Mouse (Mus musculus): Measurements from ENCODE around the gene Msto1. TPM values are rescaled to one million over a fixed set of nuclear protein-coding genes. Genes with fewer than 3 reads are reported as not detected.
"Not testable (repeated sequence)": the region's sequence is repeated elsewhere in the genome, so short reads cannot be mapped to it uniquely, and the experiment has no call there.

Msto1 gene
- polyA plus RNA-seq, 1 experiment = 21.5 TPM

DNA sequence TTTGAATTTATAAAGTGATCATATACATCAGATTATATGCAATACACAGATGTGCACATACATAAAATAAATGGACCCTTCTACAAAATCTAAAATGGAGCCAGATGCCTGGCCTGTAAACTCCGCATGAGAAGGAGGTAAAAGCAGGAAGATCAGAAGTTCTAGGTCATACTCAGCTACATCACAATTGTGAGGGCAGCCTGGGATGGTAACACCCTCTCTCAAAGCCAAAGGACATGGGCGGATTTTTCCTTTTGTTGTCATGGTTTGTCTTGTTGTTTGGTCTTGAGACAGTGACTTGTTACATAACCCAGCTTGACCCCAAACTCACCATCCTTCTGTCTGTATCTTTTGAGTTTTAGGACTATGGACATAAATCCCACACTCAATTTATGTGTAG, 8.1 kb downstream of the Msto1 start:
- no peak for TF ChIP-seq CTCF (IDR thresholded peaks at IDR 0.05; ENCODE audit: borderline replicate concordance, insufficient read depth, low read length)
- TF ChIP-seq POLR2A (IDR thresholded peaks at IDR 0.05; ENCODE audit: low read depth, low read length) = no peak
- H3K27ac ChIP-seq (ENCODE audit: insufficient read depth, low read length) = no peak overlapping the region
- no peak overlapping the region for H3K4me3 ChIP-seq (ENCODE audit: insufficient read depth, low read length)
- H3K4me1 ChIP-seq (ENCODE audit: control insufficient read depth, insufficient read depth, low read length) = no peaks in the 10 kb centered on the region

DNA sequence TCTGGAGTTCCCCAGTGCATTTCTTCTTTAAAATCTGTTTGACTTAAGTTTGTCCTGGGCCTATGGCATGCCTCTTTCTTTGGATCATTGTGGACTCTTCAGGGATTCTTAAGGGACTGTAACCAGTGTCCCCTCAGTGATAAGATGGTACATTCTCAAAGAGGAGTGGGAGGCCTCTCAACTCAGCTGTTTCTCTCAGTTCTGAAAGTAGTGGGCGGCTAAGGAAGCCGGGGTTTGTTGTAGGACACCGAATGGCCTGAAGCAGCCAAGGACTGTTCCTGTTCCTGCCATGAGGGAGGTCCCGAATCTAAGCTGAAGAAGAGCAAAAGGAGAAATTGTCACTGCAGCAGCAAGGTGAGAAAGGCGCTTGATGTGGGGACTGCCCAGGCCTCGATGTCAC, 8.6 kb downstream of the Msto1 start:
- H3K4me3 ChIP-seq (ENCODE audit: insufficient read depth, low read length) = no peak overlapping the region
- TF ChIP-seq CTCF (IDR thresholded peaks at IDR 0.05; ENCODE audit: borderline replicate concordance, insufficient read depth, low read length) = no peak
- 0 out of 2 replicates have a peak, but pooled peaks have one; percentile 10 for TF ChIP-seq POLR2A (IDR thresholded peaks at IDR 0.05; ENCODE audit: low read depth, low read length)
- H3K4me1 ChIP-seq (ENCODE audit: control insufficient read depth, insufficient read depth, low read length) = no peaks in the 10 kb centered on the region
- no peak overlapping the region for H3K27ac ChIP-seq (ENCODE audit: insufficient read depth, low read length)

DNA sequence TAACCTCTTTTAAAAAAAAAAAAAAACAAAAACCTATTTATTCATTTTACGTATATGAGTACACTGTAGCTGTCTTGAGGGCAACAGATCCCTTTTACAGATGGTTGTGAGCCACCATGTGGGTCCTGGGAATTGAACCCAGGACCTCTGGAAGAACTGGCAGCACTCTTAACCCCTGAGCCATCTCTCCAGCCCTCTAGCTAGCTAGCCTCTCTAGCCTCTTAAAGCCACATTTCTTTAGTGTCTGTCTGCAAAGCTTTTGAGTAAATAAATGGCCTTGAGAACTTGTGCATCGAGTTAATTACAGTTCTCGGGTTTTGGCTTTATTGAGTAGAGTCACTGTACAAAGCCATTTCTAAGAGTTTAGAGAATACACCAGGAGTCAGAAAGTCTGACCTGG, 9.0 kb downstream of the Msto1 start:
- no peak overlapping the region for H3K27ac ChIP-seq (ENCODE audit: insufficient read depth, low read length)
- no peak overlapping the region for H3K4me3 ChIP-seq (ENCODE audit: insufficient read depth, low read length)
- no peaks in the 10 kb centered on the region for H3K4me1 ChIP-seq (ENCODE audit: control insufficient read depth, insufficient read depth, low read length)
- TF ChIP-seq CTCF (IDR thresholded peaks at IDR 0.05; ENCODE audit: borderline replicate concordance, insufficient read depth, low read length) (no peak), POLR2A (IDR thresholded peaks at IDR 0.05; ENCODE audit: low read depth, low read length) (no peak)

DNA sequence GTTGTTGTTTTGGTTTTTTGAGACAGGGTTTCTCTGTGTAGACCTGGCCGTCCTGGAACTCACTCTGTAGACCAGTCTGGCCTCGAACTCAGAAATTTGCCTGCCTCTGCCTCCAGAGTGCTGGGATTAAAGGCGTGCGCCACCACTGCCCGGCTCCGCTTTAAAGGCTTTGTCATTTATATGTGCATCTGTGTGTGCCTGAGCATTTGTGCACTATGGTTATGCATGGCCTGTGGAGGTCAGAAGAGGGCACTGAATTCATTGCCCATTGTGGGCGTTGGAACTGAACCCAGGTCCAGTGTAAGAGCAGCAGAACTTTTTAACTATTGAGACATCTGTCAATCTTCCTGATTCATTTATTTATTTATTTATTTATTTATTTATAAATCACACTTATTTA, 20.8 kb downstream of the Msto1 start:
- H3K27ac ChIP-seq (ENCODE audit: insufficient read depth, low read length); H3K4me1 ChIP-seq (ENCODE audit: control insufficient read depth, insufficient read depth, low read length); H3K4me3 ChIP-seq (ENCODE audit: insufficient read depth, low read length): not testable (repeated sequence)

DNA sequence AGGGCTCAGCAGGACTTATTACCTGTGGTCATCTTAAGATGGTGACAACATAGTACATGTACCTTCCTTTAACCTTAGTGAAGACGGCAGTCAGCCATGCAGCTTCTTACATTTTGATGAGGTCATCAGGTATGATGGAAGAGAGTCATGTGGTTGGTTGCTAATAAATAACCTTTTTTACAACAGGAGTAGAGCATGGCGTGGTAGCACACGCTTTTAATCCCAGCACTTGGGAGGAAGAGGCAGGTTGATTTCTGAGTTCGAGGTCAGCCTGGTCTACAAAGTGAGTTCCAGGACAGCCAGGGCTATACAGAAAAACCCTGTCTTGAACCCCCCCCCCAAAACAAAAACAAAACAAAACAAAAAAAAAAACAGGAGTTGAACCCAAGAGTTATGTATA, 31.3 kb downstream of the Msto1 start:
- H3K4me1 ChIP-seq (ENCODE audit: control insufficient read depth, insufficient read depth, low read length); H3K4me3 ChIP-seq (ENCODE audit: insufficient read depth, low read length); H3K27ac ChIP-seq (ENCODE audit: insufficient read depth, low read length): not testable (repeated sequence)

DNA sequence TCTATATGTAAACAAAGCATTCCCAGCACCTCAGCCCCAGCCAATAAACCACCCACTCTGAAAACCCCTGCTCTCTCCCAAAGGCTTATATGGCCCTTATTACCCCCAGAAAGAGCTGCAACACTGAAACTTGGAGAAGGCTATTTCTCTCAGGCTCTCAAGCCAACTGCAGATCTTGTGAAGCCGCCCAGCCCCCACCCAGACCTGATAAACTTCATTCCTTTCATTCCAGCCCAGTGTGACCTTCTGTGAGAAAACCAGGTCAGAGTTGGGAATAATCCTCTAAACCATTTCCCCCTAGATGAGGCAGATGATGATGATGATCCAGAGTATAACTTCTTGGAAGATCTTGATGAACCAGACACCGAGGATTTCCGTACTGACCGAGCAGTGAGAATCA, 45.4 kb downstream of the Msto1 start:
- H3K27ac ChIP-seq (ENCODE audit: insufficient read depth, low read length); H3K4me1 ChIP-seq (ENCODE audit: control insufficient read depth, insufficient read depth, low read length); H3K4me3 ChIP-seq (ENCODE audit: insufficient read depth, low read length): not testable (repeated sequence)

DNA sequence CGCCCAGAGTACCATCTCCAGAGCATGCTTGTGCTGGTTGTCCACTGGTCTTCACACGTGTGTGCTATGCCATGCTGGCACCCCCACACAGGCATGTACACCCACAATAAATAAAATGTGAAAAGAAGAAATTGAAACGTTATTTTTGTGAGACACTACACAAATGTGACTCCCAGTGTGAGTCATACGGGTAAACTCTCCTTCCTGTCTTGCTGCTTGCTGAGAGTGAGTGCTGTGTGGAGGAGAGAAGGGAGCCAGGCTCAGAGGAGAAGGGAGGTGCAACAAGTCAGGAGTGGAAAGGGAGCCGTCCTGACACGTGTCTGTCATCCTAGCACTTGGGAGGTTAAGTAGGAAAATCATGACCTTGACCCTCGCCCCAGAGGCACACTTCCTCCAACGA, 46.6 kb downstream of the Msto1 start:
- not testable (repeated sequence) for H3K4me3 ChIP-seq (ENCODE audit: insufficient read depth, low read length); H3K27ac ChIP-seq (ENCODE audit: insufficient read depth, low read length); H3K4me1 ChIP-seq (ENCODE audit: control insufficient read depth, insufficient read depth, low read length)

DNA sequence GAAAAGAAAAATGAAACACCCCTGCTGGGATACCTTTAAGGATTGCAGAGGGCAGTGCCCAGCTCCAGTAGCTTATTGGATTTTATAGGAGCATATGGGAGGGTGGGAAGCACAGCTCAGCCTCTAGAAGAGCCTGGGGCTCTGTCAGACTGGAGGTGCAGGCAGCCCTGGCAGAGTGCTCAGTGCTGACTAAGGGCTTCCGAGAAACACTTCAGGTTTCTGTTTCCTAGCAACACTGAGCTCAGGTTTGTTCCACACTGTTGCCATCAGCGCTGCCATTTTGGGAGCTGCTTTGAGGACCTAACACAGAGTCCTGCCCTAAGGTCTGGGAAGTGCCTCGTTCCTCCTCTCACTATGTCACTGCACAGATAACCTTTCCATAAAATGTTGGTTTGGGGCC, 47.1 kb downstream of the Msto1 start:
- not testable (repeated sequence) for H3K27ac ChIP-seq (ENCODE audit: insufficient read depth, low read length); H3K4me3 ChIP-seq (ENCODE audit: insufficient read depth, low read length); H3K4me1 ChIP-seq (ENCODE audit: control insufficient read depth, insufficient read depth, low read length)

DNA sequence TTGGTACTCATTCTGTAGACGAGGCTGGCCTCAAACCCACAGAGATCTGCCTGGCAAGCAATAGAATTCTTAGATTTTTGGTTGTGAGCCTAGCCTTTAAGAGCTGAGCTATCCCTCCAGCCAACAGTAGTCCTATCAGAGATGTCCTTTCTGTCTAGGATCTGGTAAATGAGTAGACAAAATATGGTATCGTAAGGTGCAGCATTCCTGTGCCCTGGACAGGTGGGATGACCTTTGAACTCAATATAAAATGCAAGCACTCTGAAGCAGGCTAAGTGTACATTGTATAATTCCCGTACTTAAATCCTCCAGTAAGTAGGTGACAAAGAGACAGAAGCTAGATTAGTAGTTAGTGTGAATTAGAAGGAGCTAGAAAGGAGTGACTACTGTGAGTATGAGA, 51.7 kb downstream of the Msto1 start:
- Histone ChIP-seq H3K4me3 (ENCODE audit: insufficient read depth, low read length) (no peak overlapping the region), H3K27ac (ENCODE audit: insufficient read depth, low read length) (no peak overlapping the region), H3K4me1 (ENCODE audit: control insufficient read depth, insufficient read depth, low read length) (no peaks in the 10 kb centered on the region)
- no peak for TF ChIP-seq CTCF (IDR thresholded peaks at IDR 0.05; ENCODE audit: borderline replicate concordance, insufficient read depth, low read length)
- TF ChIP-seq POLR2A (IDR thresholded peaks at IDR 0.05; ENCODE audit: low read depth, low read length) = no peak

DNA sequence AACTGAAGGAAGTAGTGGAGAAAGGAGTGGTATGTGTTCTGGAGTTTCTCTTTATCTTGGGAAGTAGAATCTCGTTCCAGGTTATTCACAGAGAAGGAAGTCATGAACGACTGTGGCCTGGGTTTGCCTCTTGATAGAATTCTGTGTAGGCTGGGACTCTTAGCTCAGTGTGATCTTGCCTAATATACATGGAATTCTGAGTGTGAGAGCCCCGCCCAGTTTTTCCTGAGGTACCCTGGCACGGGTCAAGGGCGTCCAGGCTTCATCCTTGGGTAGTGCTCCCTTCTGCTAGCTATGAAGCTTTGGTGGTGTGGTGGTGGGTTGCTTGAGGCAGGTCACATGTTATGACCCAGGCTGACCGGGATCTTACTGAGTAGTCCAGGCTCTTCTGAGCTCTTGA, 58.0 kb downstream of the Msto1 start:
- Histone ChIP-seq H3K4me3 (ENCODE audit: insufficient read depth, low read length) (no peak overlapping the region), H3K4me1 (ENCODE audit: control insufficient read depth, insufficient read depth, low read length) (no peaks in the 10 kb centered on the region), H3K27ac (ENCODE audit: insufficient read depth, low read length) (no peak overlapping the region)
- TF ChIP-seq CTCF (IDR thresholded peaks at IDR 0.05; ENCODE audit: borderline replicate concordance, insufficient read depth, low read length) = no peak
- no peak for TF ChIP-seq POLR2A (IDR thresholded peaks at IDR 0.05; ENCODE audit: low read depth, low read length)

Other genes with a start within 250 kb of the Msto1 start
- gene Khdc4, start 228.2 kb downstream of the Msto1 start, polyA plus RNA-seq (2011; ENCODE audit: insufficient read length, low read depth, missing spikeins) = 64.1 and 68.9 TPM in 2 replicates
- 52.1 and 57.8 TPM in 2 replicates for gene Rit1, start 197.2 kb downstream of the Msto1 start, polyA plus RNA-seq (2011; ENCODE audit: insufficient read length, low read depth, missing spikeins)
- 18.9 and 29.2 TPM in 2 replicates for gene Syt11, start 138.8 kb downstream of the Msto1 start, polyA plus RNA-seq (2011; ENCODE audit: insufficient read length, low read depth, missing spikeins)
- 28.2 and 34.8 TPM in 2 replicates for gene Gon4l, start 78.8 kb downstream of the Msto1 start, polyA plus RNA-seq (2011; ENCODE audit: insufficient read length, low read depth, missing spikeins)
- 47.4 and 50.1 TPM in 2 replicates for gene Ash1l, start 36.6 kb upstream of the Msto1 start, polyA plus RNA-seq (2011; ENCODE audit: insufficient read length, low read depth, missing spikeins)
- 111 and 136 TPM in 2 replicates for gene Dap3, start 37.2 kb upstream of the Msto1 start, polyA plus RNA-seq (2011; ENCODE audit: insufficient read length, low read depth, missing spikeins)
- 15.4 and 17.8 TPM in 2 replicates for gene Rusc1, start 179.3 kb upstream of the Msto1 start, polyA plus RNA-seq (2011; ENCODE audit: insufficient read length, low read depth, missing spikeins)
- not detected in 2 replicates for gene Gm43738, start 187.1 kb upstream of the Msto1 start, polyA plus RNA-seq (2011; ENCODE audit: insufficient read length, low read depth, missing spikeins)
- 145 and 176 TPM in 2 replicates for gene Fdps, start 188.0 kb upstream of the Msto1 start, polyA plus RNA-seq (2011; ENCODE audit: insufficient read length, low read depth, missing spikeins)
- gene Pklr, start 222.1 kb upstream of the Msto1 start, polyA plus RNA-seq (2011; ENCODE audit: insufficient read length, low read depth, missing spikeins) = not detected in 2 replicates
- 0.32 and 1.0 TPM in 2 replicates for gene Hcn3, start 246.2 kb upstream of the Msto1 start, polyA plus RNA-seq (2011; ENCODE audit: insufficient read length, low read depth, missing spikeins)

All from embryonic fibroblast, embryonic 13.5 days (primary cell).